Mouse (Mus musculus): ENCODE data around the gene Bok. TPM values are rescaled to one million over a fixed set of nuclear protein-coding genes. Genes with fewer than 3 reads are reported as not detected.

The Bok gene
- 0.78 TPM for polyA plus RNA-seq (2014; fragmentation: Illumina TruSeq; extraction: RNeasy Lipid Tissue Mini Kit (QIAGEN cat#74804); ENCODE audit: low replicate concordance)

DNA sequence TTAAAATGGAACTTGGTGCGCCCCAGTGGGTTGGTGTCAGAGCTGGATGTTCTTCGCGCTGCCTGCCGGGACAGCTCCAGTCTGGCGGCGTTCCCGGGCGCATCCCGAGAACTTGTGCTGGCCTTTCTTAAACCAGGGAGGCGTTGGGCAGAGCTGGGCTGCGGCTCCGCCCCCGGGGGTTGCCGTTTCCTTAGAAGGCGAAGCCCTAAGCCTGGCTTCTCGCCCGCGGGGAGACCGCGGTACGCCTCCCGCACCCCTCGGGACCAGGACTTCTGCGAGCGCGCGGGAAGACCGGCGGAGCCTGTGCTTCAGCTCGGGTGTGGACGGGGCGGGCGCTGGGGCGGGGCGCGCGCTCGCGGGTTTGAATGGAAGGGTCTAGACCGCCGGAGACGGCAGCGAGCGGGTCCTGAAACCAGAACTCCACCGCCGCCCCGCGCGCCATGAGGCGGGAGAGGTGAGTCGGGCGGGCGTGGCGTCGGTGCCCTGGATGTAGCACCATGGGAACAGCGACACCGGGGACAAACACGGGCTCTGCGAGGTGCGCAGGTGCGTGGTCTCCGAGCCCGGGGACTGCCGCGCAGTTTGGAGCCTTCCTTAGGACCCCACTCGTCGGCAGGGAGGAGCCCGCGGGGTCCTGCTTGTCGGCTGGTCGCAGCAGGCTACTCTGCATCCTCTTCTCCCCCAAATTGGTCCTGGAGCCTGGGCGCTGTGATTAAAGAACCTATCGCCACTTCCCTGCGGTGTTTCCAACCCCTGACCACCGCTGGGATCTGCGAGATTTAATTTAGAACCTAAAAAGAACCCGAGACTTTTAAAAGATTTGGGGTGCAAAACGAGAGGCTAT, at the start of gene Bok:
Gene Bok (plus strand): TSS at position 260 of the 844 bp plus-strand sequence.

GRCm38 (mm10) chr1:93658559-93658958, 26.9 kb upstream of the Bok start, which contains the start of gene Stk25:
Gene Stk25, minus strand, starts transcription at chr1:93658659.

Other genes with a start within 250 kb of the Bok start
- 141 TPM for gene Hdlbp, start 206.8 kb upstream of the Bok start, polyA plus RNA-seq (2014; fragmentation: Illumina TruSeq; extraction: RNeasy Lipid Tissue Mini Kit (QIAGEN cat#74804); ENCODE audit: low replicate concordance)
- gene Farp2, start 173.6 kb upstream of the Bok start, polyA plus RNA-seq (2014; fragmentation: Illumina TruSeq; extraction: RNeasy Lipid Tissue Mini Kit (QIAGEN cat#74804); ENCODE audit: low replicate concordance), result 13.4 TPM
- 26.4 TPM for gene Stk25, start 27.0 kb upstream of the Bok start, polyA plus RNA-seq (2014; fragmentation: Illumina TruSeq; extraction: RNeasy Lipid Tissue Mini Kit (QIAGEN cat#74804); ENCODE audit: low replicate concordance)
- 40.0 TPM for gene Atg4b, start 65.8 kb downstream of the Bok start, polyA plus RNA-seq (2014; fragmentation: Illumina TruSeq; extraction: RNeasy Lipid Tissue Mini Kit (QIAGEN cat#74804); ENCODE audit: low replicate concordance)
- gene Thap4, start 69.2 kb downstream of the Bok start, polyA plus RNA-seq (2014; fragmentation: Illumina TruSeq; extraction: RNeasy Lipid Tissue Mini Kit (QIAGEN cat#74804); ENCODE audit: low replicate concordance), result 10.1 TPM
- gene Dtymk, start 116.3 kb downstream of the Bok start, polyA plus RNA-seq (2014; fragmentation: Illumina TruSeq; extraction: RNeasy Lipid Tissue Mini Kit (QIAGEN cat#74804); ENCODE audit: low replicate concordance), result 31.5 TPM
- gene Ing5, start 118.3 kb downstream of the Bok start, polyA plus RNA-seq (2014; fragmentation: Illumina TruSeq; extraction: RNeasy Lipid Tissue Mini Kit (QIAGEN cat#74804); ENCODE audit: low replicate concordance), result 6.6 TPM
- gene D2hgdh, start 139.2 kb downstream of the Bok start, polyA plus RNA-seq (2014; fragmentation: Illumina TruSeq; extraction: RNeasy Lipid Tissue Mini Kit (QIAGEN cat#74804); ENCODE audit: low replicate concordance), result 18.9 TPM
- 140 TPM for gene Gal3st2, start 175.6 kb downstream of the Bok start, polyA plus RNA-seq (2014; fragmentation: Illumina TruSeq; extraction: RNeasy Lipid Tissue Mini Kit (QIAGEN cat#74804); ENCODE audit: low replicate concordance)
- gene Gal3st2b, start 232.7 kb downstream of the Bok start, polyA plus RNA-seq (2014; fragmentation: Illumina TruSeq; extraction: RNeasy Lipid Tissue Mini Kit (QIAGEN cat#74804); ENCODE audit: low replicate concordance), result 30.6 TPM